Mouse (Mus musculus): ENCODE data around the gene Cyp2a4. TPM values are rescaled to one million over a fixed set of nuclear protein-coding genes. Genes with fewer than 3 reads are reported as not detected.
"Not testable (repeated sequence)": the region's sequence is repeated elsewhere in the genome, so short reads cannot be mapped to it uniquely, and the experiment has no call there.

The Cyp2a4 gene
- under 1 TPM in 1 of 2 experiments, not detected in 1; 0.21 TPM for total RNA-seq (2021)
- long read RNA-seq, experiment 1 = 0 reads
- long read RNA-seq, experiment 2 = 0 reads

DNA sequence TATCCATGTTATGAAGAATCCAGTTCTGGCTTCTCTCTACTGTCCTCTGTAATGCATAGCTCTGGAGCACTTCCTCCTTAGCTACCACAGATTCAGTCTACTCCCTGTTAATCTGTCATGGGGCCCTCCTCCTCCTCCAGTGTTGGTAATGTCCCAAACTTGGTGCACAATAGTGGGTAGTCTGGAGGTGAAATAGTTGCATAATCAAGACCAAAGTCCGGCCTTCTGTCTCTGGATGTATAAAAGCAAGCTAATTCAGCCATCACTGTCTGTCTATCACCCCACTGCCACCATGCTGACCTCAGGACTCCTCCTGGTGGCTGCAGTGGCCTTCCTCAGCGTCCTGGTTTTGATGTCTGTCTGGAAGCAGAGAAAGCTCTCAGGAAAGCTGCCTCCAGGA, at the start of gene Cyp2a4:
Gene Cyp2a4, plus strand, starts transcription at position 244 of the 400 bp plus-strand sequence.
- not testable (repeated sequence) for DNase-seq (ENCODE audit: low spot score)

DNA sequence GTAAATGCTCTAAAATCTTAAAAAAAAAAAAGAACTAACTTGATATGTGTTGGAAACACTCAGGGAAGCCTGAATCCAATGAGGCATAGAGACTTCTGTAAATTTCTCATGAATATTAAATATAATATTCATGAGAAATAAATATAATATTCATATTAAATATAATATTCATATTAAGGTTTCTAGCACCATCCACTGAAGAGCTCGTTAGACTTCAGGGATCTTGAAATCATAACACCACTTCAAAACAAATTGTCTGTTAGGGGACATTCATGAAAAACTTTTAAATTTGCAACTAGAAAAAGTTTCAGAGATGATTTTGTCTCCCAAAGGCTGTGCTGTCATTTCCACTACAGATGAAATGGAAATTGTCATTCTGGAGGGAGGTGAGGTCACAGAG, 46.9 kb upstream of the Cyp2a4 start, which contains the start of gene Vmn1r184:
Gene Vmn1r184, plus strand, starts transcription at position 301 of the 400 bp plus-strand sequence.
- DNase-seq (ENCODE audit: low spot score) = not testable (repeated sequence)

DNA sequence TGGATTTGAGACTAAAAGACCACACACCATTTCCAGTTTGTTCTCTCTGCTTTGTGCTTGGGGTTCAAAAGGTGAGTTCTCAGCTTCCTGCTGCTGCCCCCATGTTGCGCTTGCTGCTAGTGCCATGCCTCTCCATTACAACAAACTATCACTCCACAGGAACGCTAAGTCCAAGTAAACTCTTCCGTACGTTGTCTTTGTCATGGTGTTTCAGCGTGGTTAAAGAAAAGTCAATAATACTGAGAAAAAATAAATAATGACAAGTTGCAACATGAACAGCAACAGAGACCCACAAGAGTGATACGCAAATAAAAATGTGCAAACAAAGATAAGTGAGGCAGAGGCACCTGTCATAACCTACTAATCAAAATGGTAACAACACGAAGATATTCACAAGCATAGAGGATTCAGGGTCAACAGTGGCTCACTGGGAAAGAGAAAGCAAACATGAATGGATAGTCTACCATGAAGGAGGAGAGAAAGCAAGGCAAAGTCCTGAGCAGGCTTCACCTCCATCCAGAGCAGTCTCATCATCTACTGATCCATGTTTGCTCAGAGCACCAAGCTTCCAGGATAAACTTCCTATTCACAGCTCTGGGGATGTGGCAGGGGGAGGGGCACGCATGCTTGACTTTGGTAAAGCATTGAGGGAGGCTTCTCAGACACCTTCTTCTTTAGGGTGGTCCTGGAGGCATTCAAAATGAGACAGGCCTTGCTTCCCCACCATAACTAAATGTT, 3.4 kb upstream of the Cyp2a4 start:
- DNase-seq (ENCODE audit: low spot score) = not testable (repeated sequence)

DNA sequence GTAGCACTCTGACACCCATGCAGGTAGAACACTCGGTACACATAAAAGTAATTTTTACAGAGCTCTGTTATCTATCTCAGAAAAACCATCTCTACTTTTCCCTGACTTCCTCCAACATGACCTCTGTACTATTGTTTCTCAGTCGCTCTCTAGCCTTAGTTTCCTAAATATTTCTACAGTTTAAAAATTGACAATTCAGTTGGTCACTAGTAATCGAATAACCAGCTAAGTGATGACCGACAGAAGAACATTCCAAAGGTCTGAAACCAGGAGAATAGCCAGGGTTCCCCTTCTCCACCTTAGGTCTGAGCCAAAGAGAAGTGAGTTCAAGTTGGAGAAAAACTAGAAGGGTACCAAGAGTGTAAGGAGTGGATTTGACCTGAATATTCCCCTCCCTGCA, 4.8 kb downstream of the Cyp2a4 start:
- DNase-seq (ENCODE audit: low spot score) = not testable (repeated sequence)

DNA sequence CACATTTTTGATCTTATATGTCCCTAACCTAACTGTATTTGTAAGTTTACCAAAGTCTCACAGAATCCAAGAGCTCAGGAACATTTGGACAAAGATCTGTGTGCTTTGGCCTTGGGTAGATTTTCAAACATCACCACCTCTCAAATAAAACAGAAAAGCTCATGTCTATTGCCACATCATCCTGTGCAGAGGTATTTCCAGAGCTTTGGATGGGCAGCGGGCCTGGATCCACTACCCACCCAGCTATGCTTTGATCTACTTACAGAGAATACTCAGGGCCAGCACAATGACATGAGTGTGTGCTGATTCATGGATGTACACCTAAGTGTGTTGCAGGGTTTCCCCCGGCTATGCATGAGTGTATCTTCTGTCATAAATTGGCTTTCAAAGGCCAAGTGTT, 8.2 kb downstream of the Cyp2a4 start:
- not testable (repeated sequence) for DNase-seq (ENCODE audit: low spot score)

DNA sequence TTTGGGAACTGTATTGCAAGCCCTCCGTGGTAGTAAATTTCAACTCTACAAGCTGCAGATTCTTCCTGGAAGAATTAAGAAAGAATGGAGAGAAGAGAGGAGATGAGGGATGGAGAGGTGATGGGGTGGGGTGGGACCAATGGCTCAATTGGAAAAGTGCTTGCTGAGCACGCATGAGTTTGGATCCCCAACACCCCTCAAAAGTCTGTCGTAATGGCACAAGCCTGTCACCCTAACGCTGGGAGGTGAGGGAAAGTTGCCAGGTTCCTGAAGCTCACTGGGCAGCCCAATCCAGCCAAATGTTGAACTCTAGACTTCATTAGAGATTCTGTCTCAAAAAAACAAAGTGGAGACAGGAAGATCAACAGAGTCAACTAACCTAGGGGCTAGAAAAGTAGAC, 8.8 kb downstream of the Cyp2a4 start:
- not testable (repeated sequence) for DNase-seq (ENCODE audit: low spot score)

DNA sequence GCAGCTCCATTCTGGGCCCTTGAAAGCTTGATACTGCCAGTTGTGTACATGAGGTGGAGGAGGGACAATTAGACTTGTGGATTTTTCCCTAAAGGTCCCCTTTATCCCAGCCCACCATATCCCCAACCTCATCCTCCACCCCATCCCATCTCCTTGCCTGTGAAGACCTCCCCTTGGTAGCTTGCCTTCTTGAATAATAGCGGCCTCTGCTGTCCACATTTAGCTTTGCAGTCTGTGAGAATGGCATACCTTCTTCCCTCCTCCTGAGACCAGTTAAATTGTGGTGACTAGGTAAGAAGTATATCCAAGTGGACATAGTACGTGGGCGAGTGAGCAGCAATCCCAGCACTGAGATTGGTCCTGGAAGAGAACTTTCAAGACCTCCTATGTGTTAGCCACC, 13.4 kb downstream of the Cyp2a4 start:
- DNase-seq (ENCODE audit: low spot score) = not testable (repeated sequence)

DNA sequence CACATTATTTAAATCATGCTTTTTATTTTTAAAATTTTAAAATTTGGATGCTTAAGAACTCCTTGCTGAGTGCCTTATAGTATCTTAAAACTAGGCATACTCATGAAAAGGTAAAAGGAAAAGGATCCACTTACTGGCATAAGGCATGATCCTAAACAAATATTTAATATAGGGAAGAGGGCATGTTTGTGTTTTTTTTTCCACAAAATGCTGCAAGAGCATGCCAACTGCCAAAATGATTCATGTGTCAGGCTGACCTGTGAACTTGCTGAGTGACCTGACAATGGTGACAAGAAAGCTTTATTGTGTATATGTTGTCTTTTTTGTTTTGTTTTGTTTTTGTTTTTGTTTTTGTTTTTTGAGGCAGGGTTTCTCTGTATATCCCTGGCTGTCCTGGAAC, 43.2 kb downstream of the Cyp2a4 start:
- not testable (repeated sequence) for DNase-seq (ENCODE audit: low spot score)

DNA sequence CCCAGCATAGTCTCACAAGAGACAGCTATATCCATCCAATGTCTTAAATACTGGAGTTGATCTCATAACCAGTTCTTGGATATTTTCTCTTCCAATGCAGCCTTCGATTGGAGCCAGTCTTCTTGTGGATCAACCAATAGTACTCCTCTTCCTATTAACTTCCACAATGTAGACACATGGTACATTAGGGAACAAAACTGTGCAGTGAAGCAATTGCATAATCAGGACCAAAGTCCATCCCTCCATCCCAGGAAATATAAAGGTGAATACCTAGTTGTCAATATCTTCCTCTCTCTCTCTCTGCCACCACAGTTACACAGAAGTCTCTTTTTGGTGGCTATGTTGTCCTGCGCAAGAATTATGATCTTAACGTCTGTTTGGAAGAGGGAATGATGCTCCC, 45.3 kb downstream of the Cyp2a4 start:
- not testable (repeated sequence) for DNase-seq (ENCODE audit: low spot score)

DNA sequence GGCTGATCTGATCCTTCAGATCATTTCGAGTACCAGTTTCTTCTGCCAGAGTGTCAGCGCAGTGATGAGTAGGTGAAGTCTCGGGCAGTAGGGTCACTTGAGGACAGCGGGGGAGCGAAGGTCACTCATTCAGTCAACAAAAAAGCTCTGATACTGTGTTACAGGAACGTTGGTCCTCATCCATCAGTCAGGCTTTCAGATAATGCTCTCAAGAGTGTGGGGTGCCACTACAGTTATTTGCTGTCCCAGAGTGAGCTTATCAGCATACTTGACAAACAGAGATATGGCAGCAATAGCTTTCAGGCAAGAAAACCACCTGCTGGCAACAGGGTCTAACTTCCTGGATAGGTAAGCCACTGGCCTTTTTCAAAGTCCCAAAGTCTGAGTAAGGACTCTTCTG, 49.8 kb downstream of the Cyp2a4 start:
- not testable (repeated sequence) for DNase-seq (ENCODE audit: low spot score)

Other genes with a start within 250 kb of the Cyp2a4 start
- gene Cyp2b13, start 245.7 kb upstream of the Cyp2a4 start, total RNA-seq (2021) = not detected
- gene Cyp2b9, start 133.8 kb upstream of the Cyp2a4 start, total RNA-seq (2021) = not detected
- gene Vmn1r184, start 46.8 kb upstream of the Cyp2a4 start, total RNA-seq (2021) = not detected
- not detected for gene Nlrp9c, start 96.5 kb downstream of the Cyp2a4 start, total RNA-seq (2021)
- gene Nlrp4a, start 127.9 kb downstream of the Cyp2a4 start, total RNA-seq (2021) = not detected
- not detected for gene Nlrp9a, start 227.9 kb downstream of the Cyp2a4 start, total RNA-seq (2021)

Data from gastrocnemius, adult 18-20 months (tissue).